Mouse (Mus musculus) brain, embryonic 14.5 days (tissue): ENCODE measurements around the gene Akap13.

ENCODE experiments used
- CTCF ChIP-seq: fragments of 200-500 bp; IDR thresholded peaks from 2 replicates; pipeline ENCODE4 v1.5.1; 2012; ENCODE audit warnings: inconsistent platforms, mild to moderate bottlenecking, moderate library complexity, borderline replicate concordance; ENCODE audit not compliant: insufficient read depth, insufficient read length; ENCODE audit errors: extremely low read depth
- POLR2A ChIP-seq: fragments of 200-500 bp; IDR thresholded peaks from 2 replicates; pipeline ENCODE4 v1.6.1; 2012; ENCODE audit warnings: mild to moderate bottlenecking, inconsistent platforms, borderline replicate concordance; ENCODE audit not compliant: poor library complexity, insufficient read depth, insufficient read length, severe bottlenecking; ENCODE audit errors: extremely low read depth

DNA sequence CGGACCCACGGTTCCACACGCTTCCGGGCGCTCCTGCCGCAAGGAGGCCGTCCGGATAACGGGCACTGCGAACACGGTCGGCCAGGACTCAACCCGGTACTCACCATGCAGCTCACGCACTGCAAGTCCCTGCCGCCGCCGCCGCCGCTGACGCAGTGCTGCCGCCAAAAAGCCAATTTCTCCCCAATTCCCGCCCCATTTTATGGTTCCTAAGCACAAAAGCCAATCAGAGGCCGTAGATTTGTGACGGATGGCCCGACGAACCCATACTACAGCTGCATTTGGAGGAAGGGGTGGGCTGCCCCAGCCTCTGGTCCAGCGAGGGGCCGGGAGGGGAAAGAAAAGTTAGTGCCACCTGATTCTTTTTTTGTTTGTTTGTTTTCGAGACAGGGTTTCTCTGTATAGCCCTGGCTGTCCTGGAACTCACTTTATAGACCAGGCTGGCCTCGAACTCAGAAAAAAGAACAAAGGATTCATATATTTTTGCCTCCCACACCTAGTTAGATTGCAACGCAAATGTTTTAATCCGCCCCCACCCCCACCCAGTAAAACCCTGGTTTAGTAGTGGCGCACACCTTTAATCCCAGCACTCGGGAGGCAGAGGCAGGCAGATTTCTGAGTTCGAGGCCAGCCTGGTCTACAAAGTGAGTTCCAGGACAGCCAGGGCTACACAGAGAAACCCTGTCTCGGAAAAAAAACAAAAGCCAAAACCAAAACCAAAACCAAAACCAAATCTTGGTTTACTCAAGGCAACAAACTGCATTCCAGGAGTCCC is 326.8 kb downstream of the Akap13 start:
- TF ChIP-seq CTCF (no peak), POLR2A (peak; percentile 7; the same call in 1 of the 2 replicates)
